Comparison of ENCODE assay signal across 9 mouse cellular contexts in genomic region chr2:58195346-58195745, GRCm38 (mm10). TPM values are rescaled to one million over a fixed set of nuclear protein-coding genes. Genes with fewer than 3 reads are reported as not detected.
DNase-seq lines count a peak whose midpoint lies in the region; ATAC-seq and TF ChIP-seq lines count a peak whose summit lies in the region.
"Had no signal": no experiment of that assay in that cellular context is flagged by ENCODE, and none has a peak within 500 bp of the region (broad histone marks: within the 10 kb centered on the region; RNA-seq: fewer than 3 reads in every experiment).

Gene Cytip (minus strand): TSS chr2:58195532.

- no peak for TF ChIP-seq CTCF in lung, postnatal 0 days (IDR thresholded peaks at IDR 0.05)

- H3K27ac ChIP-seq in lung, postnatal 0 days (ENCODE audit: low read length): peak within 1 kb of the TSS; percentile 11; the same call in 1 of the 2 replicates
- H3K27ac ChIP-seq in forebrain, embryonic 10.5 days: no peak within 1 kb of the TSS
- H3K27ac ChIP-seq in hindbrain, embryonic 16.5 days (ENCODE audit: low read depth, low read length): no peak within 1 kb of the TSS

- H3K4me3 ChIP-seq in lung, postnatal 0 days (ENCODE audit: low read depth, low read length): no peak within 1 kb of the TSS
- no peak within 1 kb of the TSS for H3K4me3 ChIP-seq in forebrain, embryonic 10.5 days
- no peak within 1 kb of the TSS for H3K4me3 ChIP-seq in hindbrain, embryonic 16.5 days (ENCODE audit: low read length)

- peak; percentile 7 for DNase-seq in urinary bladder, postnatal 14 days (ENCODE audit: low spot score)
- no peak for DNase-seq in urinary bladder, postnatal 36 days (ENCODE audit: low spot score in 2 of 2)
- DNase-seq in kidney, adult 18-20 months: peak; percentile 63
- peak; percentile 87 for DNase-seq in lung, postnatal 0 days (ENCODE audit: low spot score)
- no peak for DNase-seq in cerebellum, postnatal 10 days
- no peak for DNase-seq in left cerebral cortex, postnatal 25 days (ENCODE audit: low spot score in 2 of 2)
- DNase-seq in forebrain, embryonic 10.5 days (ENCODE audit: extremely low spot score, low spot score): no peak
- DNase-seq: gastrocnemius, postnatal 10 days had no signal

- no peaks in the 10 kb centered on the region for H3K36me3 ChIP-seq in lung, postnatal 0 days (ENCODE audit: insufficient read depth, low read length)
- no peaks in the 10 kb centered on the region for H3K36me3 ChIP-seq in forebrain, embryonic 10.5 days (replicated peaks)
- H3K36me3 ChIP-seq in hindbrain, embryonic 16.5 days (ENCODE audit: control insufficient read depth, insufficient read depth, low read length): no peaks in the 10 kb centered on the region

- ATAC-seq in lung, postnatal 0 days: peak; percentile 92
- no peak for ATAC-seq in hindbrain, embryonic 16.5 days

- H3K27me3 ChIP-seq in lung, postnatal 0 days (replicated peaks; ENCODE audit: insufficient read depth, low read length): no peaks in the 10 kb centered on the region
- no peaks in the 10 kb centered on the region for H3K27me3 ChIP-seq in forebrain, embryonic 10.5 days (ENCODE audit: poor library complexity, severe bottlenecking)
- H3K27me3 ChIP-seq in hindbrain, embryonic 16.5 days (replicated peaks; ENCODE audit: control insufficient read depth, insufficient read depth, low read length): no peaks in the 10 kb centered on the region

- intact Hi-C loops in left cerebral cortex, postnatal 25 days (cut with DNase I): loop anchor here (10.0 kb wide), 1 partner anchor 369 kb away; the partner anchor contains the start of genes Acvr1 and Upp2

- TF ChIP-seq EP300 in lung, postnatal 0 days (IDR thresholded peaks at IDR 0.05): peak; percentile 83

- no peak within 1 kb of the TSS for H3K9ac ChIP-seq in lung, postnatal 0 days (replicated peaks; ENCODE audit: low read depth)
- H3K9ac ChIP-seq in hindbrain, embryonic 16.5 days (ENCODE audit: low read depth, low read length): no peak within 1 kb of the TSS

- 0 out of 2 replicates have a peak, but pooled peaks cover 5% of the 10 kb centered on the region for H3K4me1 ChIP-seq in lung, postnatal 0 days (ENCODE audit: insufficient read depth, low read depth, low read length)
- H3K4me1 ChIP-seq in forebrain, embryonic 10.5 days: no peaks in the 10 kb centered on the region
- no peaks in the 10 kb centered on the region for H3K4me1 ChIP-seq in hindbrain, embryonic 16.5 days (ENCODE audit: control insufficient read depth, insufficient read depth, low read depth, low read length)

- no peaks in the 10 kb centered on the region for H3K9me3 ChIP-seq in lung, postnatal 0 days (ENCODE audit: low read length)
- no peaks in the 10 kb centered on the region for H3K9me3 ChIP-seq in forebrain, embryonic 10.5 days
- H3K9me3 ChIP-seq in hindbrain, embryonic 16.5 days (ENCODE audit: control insufficient read depth, low read length): no peaks in the 10 kb centered on the region

- H3K4me2 ChIP-seq in lung, postnatal 0 days (replicated peaks; ENCODE audit: low read depth, low read length): 0 out of 2 replicates have a peak within 1 kb of the TSS, but pooled peaks have one; percentile 12
- no peak within 1 kb of the TSS for H3K4me2 ChIP-seq in hindbrain, embryonic 16.5 days (ENCODE audit: low read length)

- 45% methylated on average over 4 of the region's 4 CpGs for WGBS in lung, postnatal 0 days
- 74% methylated on average over 4 of the region's 4 CpGs for WGBS in forebrain, embryonic 10.5 days
- WGBS in hindbrain, embryonic 16.5 days: 71% methylated on average over 4 of the region's 4 CpGs

RNA-seq across cellular contexts. Expression of gene Cytip, which starts in this region (rescaled TPM):
- polyA plus RNA-seq in lung, postnatal 0 days (2015; fragmentation: Nextera tagmentation; extraction: Ambion mirVana): 16.3 and 19.0 TPM in 2 replicates
- under 1 TPM in 1 of 2 experiments, not detected in 1; 0.07 TPM for total RNA-seq in left cerebral cortex, postnatal 25 days (2021)
- 0.17 and 0.21 TPM in 2 replicates for polyA plus RNA-seq in forebrain, embryonic 10.5 days (2016; fragmentation: Nextera tagmentation; extraction: Ambion mirVana)
- 0.11 and 0.30 TPM in 2 replicates for polyA plus RNA-seq in hindbrain, embryonic 16.5 days (2015; fragmentation: Nextera tagmentation; extraction: Ambion mirVana)

Comparison
In these comparisons a context has a peak if more than half of its experiments do, and no peak if none do; other contexts are left out.
1. RNA of gene Cytip (polyA plus RNA-seq): 16.3 to 19.0 TPM in lung, postnatal 0 days; 0.17 to 0.21 TPM in forebrain, embryonic 10.5 days and 0.11 to 0.30 TPM in hindbrain, embryonic 16.5 days; every median in the first group is over 10 times any median in the second.
2. DNase-seq: peak in urinary bladder, postnatal 14 days (single experiment), kidney, adult 18-20 months (single experiment) and lung, postnatal 0 days (single experiment); none in urinary bladder, postnatal 36 days (0 of 2), cerebellum, postnatal 10 days (0 of 2), left cerebral cortex, postnatal 25 days (0 of 2) and forebrain, embryonic 10.5 days (single experiment).